Mouse (Mus musculus) limb, embryonic 11.5 days (tissue): ENCODE measurements around the gene Ilvbl. TPM values are rescaled to one million over a fixed set of nuclear protein-coding genes. Genes with fewer than 3 reads are reported as not detected.
"Not testable (repeated sequence)": the region's sequence is repeated elsewhere in the genome, so short reads cannot be mapped to it uniquely, and the experiment has no call there.

Source experiments
- ATAC-seq: fragments of 200-750 bp; cut with Nextera tagmentation; 2 replicates; pipeline ENCODE4 v1.8.0; 2017; ENCODE audit warnings: low read depth; ENCODE audit not compliant: insufficient number of reproducible peaks, low FRiP score, low TSS enrichment
- DNase-seq: peaks from one replicate; pipeline ENCODE4 v3.0.0-alpha.2; 2015; ENCODE audit warnings: low spot score
- H3K27ac ChIP-seq: fragments of 300-500 bp; sonication (generic); replicated peaks from 2 replicates; pipeline ENCODE4 v1.5.1; 2014; ENCODE audit warnings: low read depth, mild to moderate bottlenecking, low read length
- H3K27me3 ChIP-seq: fragments of 300-500 bp; sonication (generic); 2 replicates; pipeline ENCODE4 v1.6.1; 2014; ENCODE audit warnings: mild to moderate bottlenecking, low read length, mixed read lengths; ENCODE audit not compliant: control insufficient read depth, insufficient read depth
- H3K36me3 ChIP-seq: fragments of 300-500 bp; sonication (generic); 2 replicates; pipeline ENCODE4 v1.6.1; 2014; ENCODE audit warnings: mild to moderate bottlenecking, low read length, moderate library complexity, mixed read lengths; ENCODE audit not compliant: control insufficient read depth, insufficient read depth
- H3K4me1 ChIP-seq: fragments of 300-500 bp; sonication (generic); 2 replicates; pipeline ENCODE4 v1.6.1; 2014; ENCODE audit warnings: low read length, mixed read lengths; ENCODE audit not compliant: control insufficient read depth, insufficient read depth
- H3K4me2 ChIP-seq: fragments of 300-500 bp; sonication (generic); 2 replicates; pipeline ENCODE4 v1.6.1; 2014; ENCODE audit warnings: low read depth, mild to moderate bottlenecking, moderate library complexity; ENCODE audit not compliant: severe bottlenecking
- H3K4me3 ChIP-seq: fragments of 300-500 bp; sonication (generic); 2 replicates; pipeline ENCODE4 v1.5.1; 2014; ENCODE audit warnings: low read depth, low read length
- H3K9ac ChIP-seq: fragments of 300-500 bp; sonication (generic); 2 replicates; pipeline ENCODE4 v1.6.1; 2014; ENCODE audit warnings: mild to moderate bottlenecking, low read length
- H3K9me3 ChIP-seq: fragments of 300-500 bp; sonication (generic); 2 replicates; pipeline ENCODE4 v1.6.1; 2016; ENCODE audit warnings: low read length; ENCODE audit not compliant: control insufficient read depth
- WGBS: fragments of 180-500 bp; shearing (Covaris S2); extraction: QIAGEN DNeasy Blood & Tissue Kit; methylation state at CpG from one replicate; pipeline ENCODE4 v1.1.7; 2014; 5-methylcytosine and 5-hydroxymethylcytosine counted together
- polyA plus RNA-seq: library from polyadenylated mRNA; unstranded; fragments of >200 nt; fragmentation: Nextera tagmentation; extraction: Ambion mirVana; gene quantifications from 2 replicates; pipeline ENCODE4 v1.2.1, GENCODE M21; 2014

The Ilvbl gene
- polyA plus RNA-seq, 1 experiment from 2014 or later: 29.2 TPM

DNA sequence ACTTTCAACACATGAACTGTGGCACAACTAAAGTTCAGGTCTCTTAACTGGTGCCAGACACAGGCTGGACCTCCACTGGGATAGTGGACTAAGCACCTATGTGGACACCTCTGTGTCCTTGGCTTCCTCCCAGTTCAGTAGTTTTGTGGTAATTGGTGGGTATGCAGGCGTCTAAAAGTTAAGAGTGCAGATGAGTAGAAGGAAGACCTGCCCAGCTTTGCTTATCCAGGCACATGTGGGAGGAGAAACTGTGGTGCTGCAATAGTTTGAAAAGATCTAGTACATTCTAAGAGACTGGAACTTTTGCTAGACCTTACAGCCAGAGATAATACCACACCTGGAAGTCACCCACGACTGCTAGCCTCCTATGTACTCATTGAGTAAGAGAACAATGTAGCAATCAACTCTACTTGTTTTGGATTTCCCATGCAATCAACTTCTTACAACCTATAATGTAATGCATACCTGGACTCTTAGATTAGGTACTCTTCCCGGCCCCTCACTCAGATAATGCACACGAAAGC is 18.8 kb downstream of the Ilvbl start:
- H3K4me3 ChIP-seq: no peak overlapping the region
- peaks cover 8% of the 10 kb centered on the region; the same call in 1 of the 2 replicates for H3K4me1 ChIP-seq
- no peaks in the 10 kb centered on the region for H3K27me3 ChIP-seq
- H3K9me3 ChIP-seq: no peaks in the 10 kb centered on the region
- no peak overlapping the region for H3K27ac ChIP-seq
- no peak for ATAC-seq
- H3K36me3 ChIP-seq: peaks cover 6% of the 10 kb centered on the region; the same call in 1 of the 2 replicates
- no peak overlapping the region for H3K9ac ChIP-seq
- no peak overlapping the region for H3K4me2 ChIP-seq
- DNase-seq: no peak
- 92% methylated on average over 4 of the region's 4 CpGs for WGBS

DNA sequence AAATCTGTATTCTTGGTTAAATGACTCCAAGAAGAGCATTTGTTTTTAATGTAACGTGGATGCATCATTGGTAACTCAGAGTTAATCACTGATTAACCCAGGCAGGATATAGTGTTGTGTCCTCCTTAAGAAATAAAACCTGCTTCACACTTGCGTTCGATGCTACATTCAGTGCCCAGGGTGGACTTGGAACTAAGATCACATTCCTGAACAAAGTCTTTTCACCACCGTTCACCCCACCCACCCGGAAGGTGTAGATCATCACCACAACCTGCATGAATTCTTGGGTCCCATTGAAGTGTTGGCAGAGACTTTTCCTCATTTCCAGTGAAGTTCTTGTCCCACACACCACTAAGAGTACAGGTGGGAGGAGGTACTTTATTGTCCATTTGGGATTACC is 19.6 kb downstream of the Ilvbl start:
- ATAC-seq: no peak
- no peaks in the 10 kb centered on the region for H3K27me3 ChIP-seq
- no peak for DNase-seq
- no peaks in the 10 kb centered on the region for H3K9me3 ChIP-seq
- H3K27ac ChIP-seq: no peak overlapping the region
- no peak overlapping the region for H3K9ac ChIP-seq
- H3K4me2 ChIP-seq: no peak overlapping the region
- H3K36me3 ChIP-seq: peaks cover 6% of the 10 kb centered on the region; the same call in 1 of the 2 replicates
- 91% methylated on average over 5 of the region's 5 CpGs for WGBS
- H3K4me1 ChIP-seq: peaks cover 8% of the 10 kb centered on the region; the same call in 1 of the 2 replicates
- H3K4me3 ChIP-seq: no peak overlapping the region

DNA sequence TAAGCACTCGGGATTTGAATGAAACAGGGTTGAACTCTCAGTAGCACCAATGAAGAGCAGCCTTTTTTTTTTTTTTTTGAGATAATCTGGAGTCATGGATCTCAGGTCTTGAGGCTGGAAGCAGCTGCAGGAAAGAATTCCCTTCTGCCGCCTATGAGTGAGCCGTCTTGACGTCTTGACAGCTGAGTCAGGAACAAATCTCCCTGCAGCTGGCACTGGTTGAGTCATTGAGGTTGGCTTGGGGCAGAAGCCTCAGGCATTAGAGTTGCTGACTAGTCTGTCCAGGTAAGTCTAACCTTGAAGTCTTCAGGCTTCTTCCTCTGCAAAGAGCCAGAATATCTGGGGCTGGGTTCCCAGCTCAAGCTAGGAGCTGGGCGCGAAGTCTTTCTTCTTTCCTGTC is 20.0 kb downstream of the Ilvbl start:
- Histone ChIP-seq H3K9ac (no peak overlapping the region), H3K27me3 (no peaks in the 10 kb centered on the region), H3K36me3 (peaks cover 4% of the 10 kb centered on the region; the same call in 1 of the 2 replicates), H3K9me3 (no peaks in the 10 kb centered on the region), H3K4me3 (no peak overlapping the region), H3K27ac (no peak overlapping the region), H3K4me2 (no peak overlapping the region), H3K4me1 (peaks cover 8% of the 10 kb centered on the region; the same call in 1 of the 2 replicates)
- no peak for DNase-seq
- ATAC-seq: no peak
- 80% methylated on average over 6 of the region's 6 CpGs for WGBS

DNA sequence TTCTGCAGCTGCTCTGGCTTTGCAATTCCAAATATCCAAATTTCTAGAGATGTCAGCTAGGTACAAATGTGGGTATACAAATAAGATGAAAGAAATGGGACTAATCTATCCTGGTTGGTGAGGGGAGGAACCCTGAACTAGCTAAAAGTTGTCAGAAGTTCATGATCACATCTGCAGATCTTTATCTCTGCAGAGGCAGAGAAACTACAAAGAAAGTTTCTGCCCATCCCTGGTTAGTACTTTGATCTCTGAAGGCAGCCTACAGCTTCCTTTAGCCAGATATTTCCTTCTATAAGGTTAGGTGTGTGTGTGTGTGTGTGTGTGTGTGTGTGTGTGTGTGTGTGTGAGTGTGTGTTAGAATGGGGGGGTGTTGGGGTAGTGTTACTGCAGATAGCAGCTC is 20.4 kb downstream of the Ilvbl start:
- ATAC-seq (no peak), DNase-seq (no peak)
- H3K4me2 ChIP-seq: no peak overlapping the region
- H3K9me3 ChIP-seq: no peaks in the 10 kb centered on the region
- H3K27me3 ChIP-seq: no peaks in the 10 kb centered on the region
- H3K36me3 ChIP-seq: 0 out of 2 replicates have a peak, but pooled peaks cover under 1% of the 10 kb centered on the region
- H3K9ac ChIP-seq: no peak overlapping the region
- H3K4me1 ChIP-seq: peaks cover 8% of the 10 kb centered on the region; the same call in 1 of the 2 replicates
- H3K27ac ChIP-seq: no peak overlapping the region
- H3K4me3 ChIP-seq: no peak overlapping the region

DNA sequence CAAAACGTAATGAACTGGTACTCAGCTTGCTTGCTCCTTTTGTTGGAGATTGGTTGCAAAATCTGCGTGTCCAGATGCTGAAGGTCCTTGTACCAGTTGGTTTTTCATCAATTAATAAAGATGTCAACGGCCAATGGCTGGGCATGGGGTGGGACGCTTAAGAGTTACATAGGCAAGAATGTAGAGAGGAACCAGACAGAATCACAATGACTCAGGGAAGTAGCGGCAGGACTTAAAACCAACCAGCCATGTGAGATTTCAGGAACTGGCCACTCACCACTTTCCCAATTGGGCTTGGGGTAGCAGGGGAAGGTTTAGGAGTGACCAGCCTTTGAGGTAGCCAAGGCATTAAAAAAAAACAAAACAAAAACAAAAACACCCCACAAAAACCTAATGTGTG is 25.7 kb downstream of the Ilvbl start:
- DNase-seq (peak; percentile 6), ATAC-seq (no peak)
- H3K4me2 ChIP-seq: no peak overlapping the region
- H3K27ac ChIP-seq: no peak overlapping the region
- H3K9me3 ChIP-seq: no peaks in the 10 kb centered on the region
- no peaks in the 10 kb centered on the region for H3K4me1 ChIP-seq
- no peak overlapping the region for H3K4me3 ChIP-seq
- no peaks in the 10 kb centered on the region for H3K27me3 ChIP-seq
- no peak overlapping the region for H3K9ac ChIP-seq
- no peaks in the 10 kb centered on the region for H3K36me3 ChIP-seq
- WGBS: 91% methylated on average over 5 of the region's 5 CpGs

DNA sequence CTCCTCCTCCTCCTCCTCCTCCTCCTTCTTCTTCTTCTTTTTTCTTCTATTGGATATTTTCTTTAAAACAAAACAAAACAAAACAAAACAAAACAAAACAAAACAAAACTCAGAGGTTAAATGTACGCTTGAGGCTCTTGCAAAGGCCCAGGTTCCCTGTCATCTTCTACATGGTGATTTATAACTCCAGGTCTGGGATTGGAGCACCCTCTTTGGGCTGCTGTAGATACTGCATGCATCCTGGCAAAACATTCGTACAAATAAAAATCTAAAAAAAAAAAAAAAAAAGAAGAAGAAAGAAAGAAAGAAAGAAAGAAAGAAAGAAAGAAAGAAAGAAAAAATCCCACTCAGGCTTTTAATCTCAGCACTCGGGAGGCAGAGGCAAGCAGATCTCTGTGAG is 30.9 kb downstream of the Ilvbl start:
- Histone ChIP-seq H3K9ac (no peak overlapping the region), H3K4me3 (no peak overlapping the region), H3K4me2 (no peak overlapping the region), H3K36me3 (no peaks in the 10 kb centered on the region), H3K27ac (no peak overlapping the region), H3K27me3 (no peaks in the 10 kb centered on the region), H3K4me1 (no peaks in the 10 kb centered on the region), H3K9me3 (no peaks in the 10 kb centered on the region)
- ATAC-seq: no peak
- DNase-seq: peak; percentile 23
- 60% methylated on average over 3 of the region's 3 CpGs for WGBS

DNA sequence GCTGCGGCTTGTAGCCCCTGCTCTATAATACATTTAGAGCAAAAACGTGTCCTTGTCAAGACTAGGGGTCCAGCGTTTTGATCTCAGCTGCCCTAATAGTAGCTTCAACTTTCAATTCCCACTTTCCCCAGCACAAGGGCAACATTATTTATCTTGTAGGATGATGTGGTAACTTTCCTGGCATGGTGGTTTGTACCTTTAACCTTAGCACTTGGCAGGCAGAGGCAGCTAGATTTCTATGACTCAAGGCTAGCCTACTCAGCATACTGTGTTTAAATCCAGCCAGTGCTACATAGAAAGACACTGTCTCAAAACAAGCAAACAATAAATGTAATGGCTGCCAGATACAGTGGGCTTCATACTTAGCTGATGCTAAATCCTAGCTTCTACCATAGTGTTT is 33.5 kb downstream of the Ilvbl start:
- Histone ChIP-seq H3K9me3 (no peaks in the 10 kb centered on the region), H3K4me3 (no peak overlapping the region), H3K27ac (no peak overlapping the region), H3K9ac (no peak overlapping the region), H3K4me1 (no peaks in the 10 kb centered on the region), H3K36me3 (no peaks in the 10 kb centered on the region), H3K27me3 (no peaks in the 10 kb centered on the region), H3K4me2 (no peak overlapping the region)
- 71% methylated on average over 3 of the region's 3 CpGs for WGBS
- ATAC-seq: no peak
- DNase-seq: no peak

DNA sequence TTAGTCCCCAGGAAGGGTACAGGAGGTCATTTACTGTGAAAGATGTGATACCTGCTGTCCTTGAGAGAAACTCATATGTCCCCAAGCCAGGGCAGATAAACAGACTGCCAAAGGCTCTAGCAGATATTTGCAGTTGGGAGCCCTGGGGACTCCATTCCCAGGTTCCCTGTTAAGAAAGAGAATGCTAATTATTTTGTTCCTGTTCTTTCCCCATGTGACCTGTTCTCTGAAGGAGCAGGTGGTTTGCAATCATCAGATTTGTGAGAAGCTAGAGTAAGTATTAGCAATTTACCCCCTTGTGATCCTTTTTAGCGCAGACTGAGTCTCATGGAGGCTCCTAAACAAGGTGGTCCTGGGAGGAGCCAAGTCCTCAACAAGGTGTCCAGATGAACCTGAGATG is 43.8 kb downstream of the Ilvbl start, which contains the start of gene Olfr1357:
Gene Olfr1357, minus strand, starts transcription at position 101 of the 400 bp plus-strand sequence.
- DNase-seq (no peak), ATAC-seq (no peak)
- Histone ChIP-seq H3K4me2 (no peak within 1 kb of the TSS), H3K27ac (no peak within 1 kb of the TSS), H3K27me3 (no peaks in the 10 kb centered on the region), H3K9me3 (no peaks in the 10 kb centered on the region), H3K4me3 (no peak within 1 kb of the TSS), H3K9ac (no peak within 1 kb of the TSS), H3K36me3 (no peaks in the 10 kb centered on the region), H3K4me1 (no peaks in the 10 kb centered on the region)
- 86% methylated on average over 1 of the region's 1 CpGs for WGBS

DNA sequence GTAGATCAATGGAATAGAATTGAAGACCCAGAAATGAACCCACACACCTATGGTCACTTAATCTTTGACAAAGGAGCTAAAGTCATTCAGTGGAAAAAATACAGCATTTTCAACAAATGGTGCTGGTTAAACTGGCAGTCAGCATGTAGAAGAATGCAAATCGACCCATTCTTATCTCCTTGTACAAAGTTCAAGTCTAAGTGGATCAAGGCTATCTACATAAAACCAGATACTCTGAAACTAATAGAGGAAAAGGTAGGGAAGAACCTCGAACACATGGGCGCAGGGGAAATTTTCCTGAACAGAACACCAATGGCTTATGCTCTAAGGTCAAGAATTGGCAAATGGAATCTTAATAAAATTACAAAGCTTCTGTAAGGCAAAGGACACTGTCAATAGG is 49.0 kb downstream of the Ilvbl start:
- not testable (repeated sequence) for H3K4me2 ChIP-seq, ATAC-seq, H3K27me3 ChIP-seq, H3K9ac ChIP-seq, DNase-seq, H3K27ac ChIP-seq, H3K36me3 ChIP-seq, H3K4me3 ChIP-seq, H3K9me3 ChIP-seq, H3K4me1 ChIP-seq
- WGBS: 80% methylated on average over 3 of the region's 3 CpGs
